Mouse (Mus musculus): ENCODE data around the gene Cd164. TPM values are rescaled to one million over a fixed set of nuclear protein-coding genes. Genes with fewer than 3 reads are reported as not detected.

Gene Cd164
- polyA plus RNA-seq, 1 experiment from 2014 or later = 171 TPM

- Histone ChIP-seq H3K4me1 (ENCODE audit: control insufficient read depth, insufficient read depth, low read length) (no peaks in the 10 kb centered on the region), H3K27ac (replicated peaks; ENCODE audit: low read depth, low read length) (no peak overlapping the region), H3K27me3 (ENCODE audit: control insufficient read depth, insufficient read depth, low read length) (no peaks in the 10 kb centered on the region), H3K36me3 (ENCODE audit: control insufficient read depth, insufficient read depth, low read length) (no peaks in the 10 kb centered on the region), H3K4me3 (ENCODE audit: low read depth, low read length) (no peak overlapping the region), H3K9me3 (ENCODE audit: control insufficient read depth, low read length) (peaks cover 4% of the 10 kb centered on the region; the same call in 1 of the 2 replicates), H3K4me2 (ENCODE audit: low read depth, severe bottlenecking) (no peak overlapping the region), H3K9ac (ENCODE audit: low read length) (no peak overlapping the region)
- no peak for ATAC-seq (ENCODE audit: insufficient number of reproducible peaks, low FRiP score, low TSS enrichment, low read depth)
- 5% methylated on average over 7 of the region's 7 CpGs for WGBS
- no peak for DNase-seq (ENCODE audit: low spot score)
Observed at GRCm38 (mm10) chr10:41544481-41545190, 25.4 kb downstream of the Cd164 start.

GRCm38 (mm10) chr10:41545224-41545755 lies 26.1 kb downstream of the Cd164 start:
- H3K27me3 ChIP-seq (ENCODE audit: control insufficient read depth, insufficient read depth, low read length) = no peaks in the 10 kb centered on the region
- no peak overlapping the region for H3K4me3 ChIP-seq (ENCODE audit: low read depth, low read length)
- DNase-seq (ENCODE audit: low spot score) = no peak
- H3K4me2 ChIP-seq (ENCODE audit: low read depth, severe bottlenecking) = no peak overlapping the region
- peaks cover 4% of the 10 kb centered on the region; the same call in 1 of the 2 replicates for H3K9me3 ChIP-seq (ENCODE audit: control insufficient read depth, low read length)
- no peaks in the 10 kb centered on the region for H3K36me3 ChIP-seq (ENCODE audit: control insufficient read depth, insufficient read depth, low read length)
- WGBS = 68% methylated on average over 7 of the region's 7 CpGs
- ATAC-seq (ENCODE audit: insufficient number of reproducible peaks, low FRiP score, low TSS enrichment, low read depth) = no peak
- H3K4me1 ChIP-seq (ENCODE audit: control insufficient read depth, insufficient read depth, low read length) = no peaks in the 10 kb centered on the region
- no peak overlapping the region for H3K27ac ChIP-seq (replicated peaks; ENCODE audit: low read depth, low read length)
- H3K9ac ChIP-seq (ENCODE audit: low read length) = no peak overlapping the region

- Histone ChIP-seq H3K4me3 (ENCODE audit: low read depth, low read length) (no peak overlapping the region), H3K4me2 (ENCODE audit: low read depth, severe bottlenecking) (no peak overlapping the region), H3K9ac (ENCODE audit: low read length) (no peak overlapping the region), H3K27ac (replicated peaks; ENCODE audit: low read depth, low read length) (no peak overlapping the region), H3K4me1 (ENCODE audit: control insufficient read depth, insufficient read depth, low read length) (0 out of 2 replicates have a peak, but pooled peaks cover 2% of the 10 kb centered on the region), H3K27me3 (ENCODE audit: control insufficient read depth, insufficient read depth, low read length) (no peaks in the 10 kb centered on the region), H3K9me3 (ENCODE audit: control insufficient read depth, low read length) (peaks cover 4% of the 10 kb centered on the region; the same call in 1 of the 2 replicates), H3K36me3 (ENCODE audit: control insufficient read depth, insufficient read depth, low read length) (no peaks in the 10 kb centered on the region)
- DNase-seq (ENCODE audit: low spot score) (no peak), ATAC-seq (ENCODE audit: insufficient number of reproducible peaks, low FRiP score, low TSS enrichment, low read depth) (no peak)
- WGBS = 61% methylated on average over 13 of the region's 13 CpGs
Observed at GRCm38 (mm10) chr10:41546396-41547165, 27.4 kb downstream of the Cd164 start.

GRCm38 (mm10) chr10:41550711-41551110 lies 31.5 kb downstream of the Cd164 start:
- H3K36me3 ChIP-seq (ENCODE audit: control insufficient read depth, insufficient read depth, low read length) = no peaks in the 10 kb centered on the region
- H3K27ac ChIP-seq (replicated peaks; ENCODE audit: low read depth, low read length) = 0 out of 2 replicates have a peak overlapping the region, but pooled peaks have one; percentile 30
- WGBS = 74% methylated on average over 7 of the region's 7 CpGs
- no peak overlapping the region for H3K9ac ChIP-seq (ENCODE audit: low read length)
- H3K4me3 ChIP-seq (ENCODE audit: low read depth, low read length) = no peak overlapping the region
- peaks cover 16% of the 10 kb centered on the region for H3K4me1 ChIP-seq (ENCODE audit: control insufficient read depth, insufficient read depth, low read length)
- H3K27me3 ChIP-seq (ENCODE audit: control insufficient read depth, insufficient read depth, low read length) = no peaks in the 10 kb centered on the region
- no peak for DNase-seq (ENCODE audit: low spot score)
- peaks cover 4% of the 10 kb centered on the region; the same call in 1 of the 2 replicates for H3K9me3 ChIP-seq (ENCODE audit: control insufficient read depth, low read length)
- ATAC-seq (ENCODE audit: insufficient number of reproducible peaks, low FRiP score, low TSS enrichment, low read depth) = no peak
- no peak overlapping the region for H3K4me2 ChIP-seq (ENCODE audit: low read depth, severe bottlenecking)

GRCm38 (mm10) chr10:41552319-41552718 lies 33.1 kb downstream of the Cd164 start:
- Histone ChIP-seq H3K4me1 (ENCODE audit: control insufficient read depth, insufficient read depth, low read length) (peaks cover 16% of the 10 kb centered on the region), H3K27me3 (ENCODE audit: control insufficient read depth, insufficient read depth, low read length) (no peaks in the 10 kb centered on the region), H3K9ac (ENCODE audit: low read length) (no peak overlapping the region), H3K4me2 (ENCODE audit: low read depth, severe bottlenecking) (no peak overlapping the region), H3K27ac (replicated peaks; ENCODE audit: low read depth, low read length) (0 out of 2 replicates have a peak overlapping the region, but pooled peaks have one; percentile 2), H3K4me3 (ENCODE audit: low read depth, low read length) (no peak overlapping the region), H3K9me3 (ENCODE audit: control insufficient read depth, low read length) (peaks cover 4% of the 10 kb centered on the region; the same call in 1 of the 2 replicates), H3K36me3 (ENCODE audit: control insufficient read depth, insufficient read depth, low read length) (no peaks in the 10 kb centered on the region)
- ATAC-seq (ENCODE audit: insufficient number of reproducible peaks, low FRiP score, low TSS enrichment, low read depth) = no peak
- 20% methylated on average over 3 of the region's 3 CpGs for WGBS
- peak; percentile 32 for DNase-seq (ENCODE audit: low spot score)

GRCm38 (mm10) chr10:41552847-41553589 lies 33.8 kb downstream of the Cd164 start:
- peak; percentile 63 for DNase-seq (ENCODE audit: low spot score)
- no peak overlapping the region for H3K4me3 ChIP-seq (ENCODE audit: low read depth, low read length)
- peaks cover 4% of the 10 kb centered on the region; the same call in 1 of the 2 replicates for H3K9me3 ChIP-seq (ENCODE audit: control insufficient read depth, low read length)
- H3K9ac ChIP-seq (ENCODE audit: low read length) = peak overlapping the region; percentile 4; the same call in 1 of the 2 replicates
- H3K36me3 ChIP-seq (ENCODE audit: control insufficient read depth, insufficient read depth, low read length) = no peaks in the 10 kb centered on the region
- peaks cover 16% of the 10 kb centered on the region for H3K4me1 ChIP-seq (ENCODE audit: control insufficient read depth, insufficient read depth, low read length)
- no peak overlapping the region for H3K4me2 ChIP-seq (ENCODE audit: low read depth, severe bottlenecking)
- WGBS = 31% methylated on average over 14 of the region's 14 CpGs
- no peaks in the 10 kb centered on the region for H3K27me3 ChIP-seq (ENCODE audit: control insufficient read depth, insufficient read depth, low read length)
- peak; percentile 76; the same call in 1 of the 2 replicates for ATAC-seq (ENCODE audit: insufficient number of reproducible peaks, low FRiP score, low TSS enrichment, low read depth)
- peak overlapping the region; percentile 62; the same call in 1 of the 2 replicates for H3K27ac ChIP-seq (replicated peaks; ENCODE audit: low read depth, low read length)

- WGBS = 62% methylated on average over 4 of the region's 4 CpGs
- H3K27ac ChIP-seq (replicated peaks; ENCODE audit: low read depth, low read length) = no peak overlapping the region
- no peaks in the 10 kb centered on the region for H3K36me3 ChIP-seq (ENCODE audit: control insufficient read depth, insufficient read depth, low read length)
- no peak overlapping the region for H3K4me2 ChIP-seq (ENCODE audit: low read depth, severe bottlenecking)
- ATAC-seq (ENCODE audit: insufficient number of reproducible peaks, low FRiP score, low TSS enrichment, low read depth) (no peak), DNase-seq (ENCODE audit: low spot score) (no peak)
- H3K4me1 ChIP-seq (ENCODE audit: control insufficient read depth, insufficient read depth, low read length) = peaks cover 16% of the 10 kb centered on the region
- peaks cover 4% of the 10 kb centered on the region; the same call in 1 of the 2 replicates for H3K9me3 ChIP-seq (ENCODE audit: control insufficient read depth, low read length)
- no peak overlapping the region for H3K9ac ChIP-seq (ENCODE audit: low read length)
- H3K27me3 ChIP-seq (ENCODE audit: control insufficient read depth, insufficient read depth, low read length) = no peaks in the 10 kb centered on the region
- no peak overlapping the region for H3K4me3 ChIP-seq (ENCODE audit: low read depth, low read length)
Observed at GRCm38 (mm10) chr10:41553711-41554110, 34.5 kb downstream of the Cd164 start.

GRCm38 (mm10) chr10:41555081-41555480 lies 35.9 kb downstream of the Cd164 start:
- WGBS = 84% methylated on average over 3 of the region's 3 CpGs
- no peak for ATAC-seq (ENCODE audit: insufficient number of reproducible peaks, low FRiP score, low TSS enrichment, low read depth)
- peaks cover 2% of the 10 kb centered on the region; the same call in 1 of the 2 replicates for H3K9me3 ChIP-seq (ENCODE audit: control insufficient read depth, low read length)

More at GRCm38 (mm10) chr10:41555081-41555480, 35.9 kb downstream of the Cd164 start:
- H3K9ac ChIP-seq (ENCODE audit: low read length) = no peak overlapping the region
- H3K36me3 ChIP-seq (ENCODE audit: control insufficient read depth, insufficient read depth, low read length) = no peaks in the 10 kb centered on the region
- H3K27me3 ChIP-seq (ENCODE audit: control insufficient read depth, insufficient read depth, low read length) = no peaks in the 10 kb centered on the region
- H3K27ac ChIP-seq (replicated peaks; ENCODE audit: low read depth, low read length) = no peak overlapping the region
- DNase-seq (ENCODE audit: low spot score) = no peak
- H3K4me3 ChIP-seq (ENCODE audit: low read depth, low read length) = no peak overlapping the region
- H3K4me1 ChIP-seq (ENCODE audit: control insufficient read depth, insufficient read depth, low read length) = peaks cover 16% of the 10 kb centered on the region
- no peak overlapping the region for H3K4me2 ChIP-seq (ENCODE audit: low read depth, severe bottlenecking)
